Mouse (Mus musculus) frontal cortex, postnatal 10 days (tissue): Measurements from ENCODE around the gene Zbp1.

ENCODE experiments used
- DNase-seq, 2 experiments: peaks; one replicate each; pipeline ENCODE4 v3.0.0; 2022; ENCODE audit warnings: low spot score in 2 of 2, mixed read lengths in 1 of 2

Gene Zbp1

GRCm38 (mm10) chr2:173218416-173219141, at the start of gene Zbp1:
Zbp1 (minus strand) TSS chr2:173218923.
- DNase-seq: no peak

GRCm38 (mm10) chr2:173267562-173267961, 48.8 kb upstream of the Zbp1 start:
- DNase-seq: no peak

GRCm38 (mm10) chr2:173266349-173267112, 47.8 kb upstream of the Zbp1 start:
- DNase-seq: no peak

GRCm38 (mm10) chr2:173265468-173266265, 46.9 kb upstream of the Zbp1 start:
- no peak for DNase-seq

GRCm38 (mm10) chr2:173264467-173265128, 45.9 kb upstream of the Zbp1 start:
- no peak for DNase-seq

GRCm38 (mm10) chr2:173263636-173264330, 45.1 kb upstream of the Zbp1 start:
- DNase-seq: no peak

- no peak for DNase-seq
These were observed 42.8 kb upstream of the Zbp1 start for GRCm38 (mm10) chr2:173261497-173261896.

GRCm38 (mm10) chr2:173258459-173259091, 39.9 kb upstream of the Zbp1 start:
- no peak for DNase-seq

GRCm38 (mm10) chr2:173257610-173258009, 38.9 kb upstream of the Zbp1 start:
- DNase-seq: peak; percentile 76 to 79

GRCm38 (mm10) chr2:173256552-173256949, 37.8 kb upstream of the Zbp1 start:
- DNase-seq: no peak

GRCm38 (mm10) chr2:173255810-173256551, 37.3 kb upstream of the Zbp1 start:
- DNase-seq: no peak

GRCm38 (mm10) chr2:173253761-173254662, 35.3 kb upstream of the Zbp1 start:
- DNase-seq: no peak

GRCm38 (mm10) chr2:173251675-173252074, 33.0 kb upstream of the Zbp1 start:
- DNase-seq: no peak

- DNase-seq: no peak
These were observed 32.4 kb upstream of the Zbp1 start for GRCm38 (mm10) chr2:173251133-173251532.

- no peak for DNase-seq
These were observed 31.7 kb upstream of the Zbp1 start for GRCm38 (mm10) chr2:173250411-173250810.

GRCm38 (mm10) chr2:173249965-173250364, 31.2 kb upstream of the Zbp1 start:
- DNase-seq: no peak

- DNase-seq: no peak
These were observed 30.7 kb upstream of the Zbp1 start for GRCm38 (mm10) chr2:173249386-173249785.

GRCm38 (mm10) chr2:173248822-173249221, 30.1 kb upstream of the Zbp1 start:
- DNase-seq: no peak

- DNase-seq: no peak
These were observed 29.2 kb upstream of the Zbp1 start for GRCm38 (mm10) chr2:173247911-173248310.
